Mouse (Mus musculus): Measurements from ENCODE around the gene Spryd4. TPM values are rescaled to one million over a fixed set of nuclear protein-coding genes. Genes with fewer than 3 reads are reported as not detected.

Spryd4 gene
- total and polyA plus RNA-seq, 2 experiments, result 21.1 to 33.1 TPM

GRCm38 (mm10) chr10:128191472-128191871, 20.1 kb downstream of the Spryd4 start:
- Histone ChIP-seq H3K4me1 (ENCODE audit: control insufficient read depth, insufficient read depth, low read length) (no peaks in the 10 kb centered on the region; the same call in 1 of the 2 replicates), H3K27me3 (ENCODE audit: control insufficient read depth, insufficient read depth, low read length) (no peaks in the 10 kb centered on the region), H3K27ac (replicated peaks; ENCODE audit: insufficient read depth, low read depth, low read length) (no peak overlapping the region), H3K36me3 (ENCODE audit: control insufficient read depth, insufficient read depth, low read length) (no peaks in the 10 kb centered on the region), H3K9ac (ENCODE audit: low read depth, low read length) (no peak overlapping the region), H3K4me3 (ENCODE audit: insufficient read depth, low read depth, low read length) (no peak overlapping the region), H3K79me2 (ENCODE audit: control insufficient read depth, insufficient read depth, low read length) (peaks cover 5% of the 10 kb centered on the region; the same call in 1 of the 2 replicates)
- WGBS, result 26% methylated on average over 2 of the region's 2 CpGs
- TF ChIP-seq CTCF (IDR thresholded peaks at IDR 0.05; ENCODE audit: low read depth, low read length), result no peak
- TF ChIP-seq POLR2A (IDR thresholded peaks at IDR 0.05; ENCODE audit: extremely low read depth, insufficient read depth, low read length), result no peak
- DNase-seq (ENCODE audit: extremely low read depth, low read depth, low spot score), result no peak

DNA sequence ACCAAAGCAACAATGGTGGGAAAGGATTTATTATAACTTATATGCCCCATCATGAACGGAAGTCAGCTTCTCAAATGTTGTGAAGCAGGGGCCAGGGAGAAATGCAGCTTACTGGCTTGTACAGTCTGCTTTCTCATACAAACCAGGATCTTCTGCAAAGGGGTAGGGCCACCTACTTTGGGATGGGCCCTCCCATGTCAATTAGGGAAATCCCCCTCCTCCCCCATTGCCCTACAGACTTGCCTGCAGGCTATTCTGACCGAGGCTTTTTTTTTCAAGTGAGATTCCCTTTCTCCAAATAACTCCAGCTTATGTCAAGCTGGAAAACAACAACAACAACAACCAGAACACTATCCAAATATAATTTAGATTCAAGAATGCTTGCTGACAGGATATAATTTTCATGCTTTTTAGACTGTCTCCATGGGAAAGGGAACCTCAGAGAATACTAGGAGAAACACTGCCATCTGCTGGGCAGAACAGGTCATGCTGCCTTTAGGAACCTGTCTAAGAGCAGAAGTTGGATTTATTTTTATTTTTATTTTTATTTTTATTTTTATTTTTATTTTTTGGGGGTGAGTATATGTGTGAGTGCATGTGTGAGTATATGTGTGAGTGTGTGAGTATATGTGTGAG, 23.2 kb downstream of the Spryd4 start:
- Histone ChIP-seq H3K4me3 (ENCODE audit: insufficient read depth, low read depth, low read length) (no peak overlapping the region), H3K79me2 (ENCODE audit: control insufficient read depth, insufficient read depth, low read length) (no peaks in the 10 kb centered on the region), H3K4me1 (ENCODE audit: control insufficient read depth, insufficient read depth, low read length) (peaks cover 1% of the 10 kb centered on the region; the same call in 1 of the 2 replicates), H3K27ac (replicated peaks; ENCODE audit: insufficient read depth, low read depth, low read length) (no peak overlapping the region), H3K36me3 (ENCODE audit: control insufficient read depth, insufficient read depth, low read length) (no peaks in the 10 kb centered on the region), H3K27me3 (ENCODE audit: control insufficient read depth, insufficient read depth, low read length) (no peaks in the 10 kb centered on the region), H3K9ac (ENCODE audit: low read depth, low read length) (no peak overlapping the region)
- no peak for TF ChIP-seq POLR2A (IDR thresholded peaks at IDR 0.05; ENCODE audit: extremely low read depth, insufficient read depth, low read length)
- TF ChIP-seq CTCF (IDR thresholded peaks at IDR 0.05; ENCODE audit: low read depth, low read length), result peak; percentile 52
- 59% methylated on average over 2 of the region's 2 CpGs for WGBS
- DNase-seq (ENCODE audit: extremely low read depth, low read depth, low spot score), result peak; percentile 66

GRCm38 (mm10) chr10:128187181-128187605, 24.4 kb downstream of the Spryd4 start:
- no peaks in the 10 kb centered on the region for H3K79me2 ChIP-seq (ENCODE audit: control insufficient read depth, insufficient read depth, low read length)
- no peak overlapping the region for H3K27ac ChIP-seq (replicated peaks; ENCODE audit: insufficient read depth, low read depth, low read length)
- TF ChIP-seq CTCF (IDR thresholded peaks at IDR 0.05; ENCODE audit: low read depth, low read length) (no peak), POLR2A (IDR thresholded peaks at IDR 0.05; ENCODE audit: extremely low read depth, insufficient read depth, low read length) (no peak)
- peaks cover 1% of the 10 kb centered on the region; the same call in 1 of the 2 replicates for H3K4me1 ChIP-seq (ENCODE audit: control insufficient read depth, insufficient read depth, low read length)
- 79% methylated on average over 5 of the region's 5 CpGs for WGBS
- H3K27me3 ChIP-seq (ENCODE audit: control insufficient read depth, insufficient read depth, low read length), result no peaks in the 10 kb centered on the region
- H3K4me3 ChIP-seq (ENCODE audit: insufficient read depth, low read depth, low read length), result no peak overlapping the region
- no peaks in the 10 kb centered on the region for H3K36me3 ChIP-seq (ENCODE audit: control insufficient read depth, insufficient read depth, low read length)
- DNase-seq (ENCODE audit: extremely low read depth, low read depth, low spot score), result no peak
- H3K9ac ChIP-seq (ENCODE audit: low read depth, low read length), result no peak overlapping the region

DNA sequence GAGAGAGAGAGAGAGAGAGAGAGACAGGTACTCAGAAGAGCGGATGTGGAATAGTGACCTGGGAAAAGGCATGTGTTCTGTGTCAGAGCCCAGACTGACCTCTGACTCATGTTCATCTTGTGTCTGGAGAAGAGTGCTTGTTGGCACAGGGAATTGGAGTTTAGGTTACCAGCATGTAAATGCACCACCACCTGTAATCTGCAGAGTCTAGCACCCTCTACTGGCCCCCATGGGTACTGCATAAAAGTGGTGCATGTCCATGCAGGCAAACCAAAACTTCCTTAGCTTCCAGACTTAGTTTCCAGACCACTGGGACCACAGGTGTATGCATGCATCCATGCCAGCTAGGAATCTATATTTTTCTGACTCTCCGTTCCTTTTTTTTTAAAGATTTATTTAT, 25.6 kb downstream of the Spryd4 start:
- no peaks in the 10 kb centered on the region for H3K36me3 ChIP-seq (ENCODE audit: control insufficient read depth, insufficient read depth, low read length)
- 51% methylated on average over 2 of the region's 2 CpGs for WGBS

GRCm38 (mm10) chr10:128185277-128185940, 26.2 kb downstream of the Spryd4 start:
- no peak for TF ChIP-seq POLR2A (IDR thresholded peaks at IDR 0.05; ENCODE audit: extremely low read depth, insufficient read depth, low read length)
- TF ChIP-seq CTCF (IDR thresholded peaks at IDR 0.05; ENCODE audit: low read depth, low read length), result no peak
- WGBS, result 87% methylated on average over 6 of the region's 6 CpGs
- DNase-seq (ENCODE audit: extremely low read depth, low read depth, low spot score), result no peak
- Histone ChIP-seq H3K4me3 (ENCODE audit: insufficient read depth, low read depth, low read length) (no peak overlapping the region), H3K9ac (ENCODE audit: low read depth, low read length) (no peak overlapping the region), H3K36me3 (ENCODE audit: control insufficient read depth, insufficient read depth, low read length) (no peaks in the 10 kb centered on the region), H3K79me2 (ENCODE audit: control insufficient read depth, insufficient read depth, low read length) (no peaks in the 10 kb centered on the region), H3K4me1 (ENCODE audit: control insufficient read depth, insufficient read depth, low read length) (peaks cover 1% of the 10 kb centered on the region; the same call in 1 of the 2 replicates), H3K27ac (replicated peaks; ENCODE audit: insufficient read depth, low read depth, low read length) (no peak overlapping the region), H3K27me3 (ENCODE audit: control insufficient read depth, insufficient read depth, low read length) (no peaks in the 10 kb centered on the region)

More for the DNA sequence above, 25.6 kb downstream of the Spryd4 start:
- peak; percentile 72 for DNase-seq (ENCODE audit: extremely low read depth, low read depth, low spot score)
- no peaks in the 10 kb centered on the region for H3K79me2 ChIP-seq (ENCODE audit: control insufficient read depth, insufficient read depth, low read length)
- H3K27me3 ChIP-seq (ENCODE audit: control insufficient read depth, insufficient read depth, low read length), result no peaks in the 10 kb centered on the region
- no peak overlapping the region for H3K4me3 ChIP-seq (ENCODE audit: insufficient read depth, low read depth, low read length)
- H3K4me1 ChIP-seq (ENCODE audit: control insufficient read depth, insufficient read depth, low read length), result peaks cover 1% of the 10 kb centered on the region; the same call in 1 of the 2 replicates
- H3K27ac ChIP-seq (replicated peaks; ENCODE audit: insufficient read depth, low read depth, low read length), result no peak overlapping the region
- no peak overlapping the region for H3K9ac ChIP-seq (ENCODE audit: low read depth, low read length)
- TF ChIP-seq CTCF (IDR thresholded peaks at IDR 0.05; ENCODE audit: low read depth, low read length) (peak; percentile 83), POLR2A (IDR thresholded peaks at IDR 0.05; ENCODE audit: extremely low read depth, insufficient read depth, low read length) (no peak)

DNA sequence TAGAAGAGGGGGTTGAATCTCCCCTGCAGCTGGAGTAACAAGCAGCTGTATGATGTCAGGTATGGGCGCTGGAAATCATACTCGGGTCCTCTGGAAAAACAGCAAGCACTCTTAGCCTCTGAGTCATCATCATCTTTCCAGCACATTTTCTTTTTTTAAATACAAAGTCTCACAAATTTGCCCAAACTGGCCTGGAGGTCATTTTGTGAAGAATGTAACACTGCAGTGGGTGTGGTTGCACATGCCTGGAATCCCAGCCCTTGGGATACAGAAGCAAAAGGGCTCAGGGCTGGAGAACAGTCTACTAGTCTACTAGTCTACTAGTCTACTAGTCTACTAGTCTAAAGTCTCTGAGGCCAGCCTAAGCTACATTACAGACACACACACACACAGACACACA, 27.3 kb downstream of the Spryd4 start:
- WGBS, result 87% methylated on average over 2 of the region's 2 CpGs
- Histone ChIP-seq H3K79me2 (ENCODE audit: control insufficient read depth, insufficient read depth, low read length) (no peaks in the 10 kb centered on the region), H3K4me3 (ENCODE audit: insufficient read depth, low read depth, low read length) (no peak overlapping the region), H3K4me1 (ENCODE audit: control insufficient read depth, insufficient read depth, low read length) (peaks cover 1% of the 10 kb centered on the region; the same call in 1 of the 2 replicates), H3K27ac (replicated peaks; ENCODE audit: insufficient read depth, low read depth, low read length) (no peak overlapping the region), H3K9ac (ENCODE audit: low read depth, low read length) (no peak overlapping the region), H3K27me3 (ENCODE audit: control insufficient read depth, insufficient read depth, low read length) (no peaks in the 10 kb centered on the region), H3K36me3 (ENCODE audit: control insufficient read depth, insufficient read depth, low read length) (no peaks in the 10 kb centered on the region)
- DNase-seq (ENCODE audit: extremely low read depth, low read depth, low spot score), result no peak
- TF ChIP-seq POLR2A (IDR thresholded peaks at IDR 0.05; ENCODE audit: extremely low read depth, insufficient read depth, low read length) (no peak), CTCF (IDR thresholded peaks at IDR 0.05; ENCODE audit: low read depth, low read length) (no peak)

Data from liver, adult 2 months (tissue).